Mouse (Mus musculus) adrenal gland, adult 18-20 months (tissue): Measurements from ENCODE around the gene Nme7. TPM values are rescaled to one million over a fixed set of nuclear protein-coding genes. Genes with fewer than 3 reads are reported as not detected.

ENCODE experiments used
- total RNA-seq, 2 experiments: library from RNA; stranded (reverse); gene quantifications; 1 replicate in 1 of 2; 2 replicates in 1 of 2; pipeline ENCODE4 v1.2.3; 2021

Gene Nme7
- total RNA-seq, 2 experiments from 2014 or later = 11.4 to 11.9 TPM

Other genes with a start within 250 kb of the Nme7 start
- 1 to 10 TPM in 1 of 2 experiments, under 1 TPM in 1; 0.27 to 1.0 TPM for gene Sell, start 242.1 kb upstream of the Nme7 start, total RNA-seq
- gene Selp, start 188.9 kb upstream of the Nme7 start, total RNA-seq = under 1 TPM; 0.43 to 0.96 TPM
- 1 to 10 TPM; 1.7 to 4.5 TPM for gene F5, start 152.3 kb upstream of the Nme7 start, total RNA-seq
- 10 to 100 TPM; 17.0 to 30.0 TPM for gene Slc19a2, start 55.1 kb upstream of the Nme7 start, total RNA-seq
- gene Ccdc181, start 28.5 kb upstream of the Nme7 start, total RNA-seq = 1 to 10 TPM; 6.7 to 6.9 TPM
- gene Blzf1, start 3.4 kb downstream of the Nme7 start, total RNA-seq = 10 to 100 TPM; 23.1 to 26.9 TPM
- 10 to 100 TPM; 60.3 to 71.3 TPM for gene Atp1b1, start 154.2 kb downstream of the Nme7 start, total RNA-seq